Mouse (Mus musculus) limb, embryonic 10.5 days (tissue): ENCODE results near the gene Gdpd3. TPM values are rescaled to one million over a fixed set of nuclear protein-coding genes. Genes with fewer than 3 reads are reported as not detected.
"Not testable (repeated sequence)": the region's sequence is repeated elsewhere in the genome, so short reads cannot be mapped to it uniquely, and the experiment has no call there.

Experiments used
- DNase-seq: peaks from one replicate; pipeline ENCODE4 v3.0.0-alpha.2; 2017; ENCODE audit warnings: low spot score
- H3K27ac ChIP-seq: fragments of 300-500 bp; sonication (generic); 2 replicates; pipeline ENCODE4 v1.5.1; 2016; ENCODE audit warnings: mild to moderate bottlenecking
- H3K27me3 ChIP-seq: fragments of 300-500 bp; sonication (generic); 2 replicates; pipeline ENCODE4 v1.6.1; 2016; ENCODE audit warnings: low read depth, mild to moderate bottlenecking; ENCODE audit not compliant: poor library complexity, severe bottlenecking
- H3K36me3 ChIP-seq: fragments of 300-500 bp; sonication (generic); 2 replicates; pipeline ENCODE4 v1.6.1; 2016; ENCODE audit warnings: mild to moderate bottlenecking, moderate library complexity
- H3K4me1 ChIP-seq: fragments of 300-500 bp; sonication (generic); 2 replicates; pipeline ENCODE4 v1.6.1; 2016
- H3K4me3 ChIP-seq: fragments of 300-500 bp; sonication (generic); 2 replicates; pipeline ENCODE4 v1.5.1; 2016; ENCODE audit warnings: mild to moderate bottlenecking, moderate library complexity
- H3K9me3 ChIP-seq: fragments of 300-500 bp; sonication (generic); replicated peaks from 2 replicates; pipeline ENCODE4 v1.6.1; 2016; ENCODE audit warnings: mild to moderate bottlenecking
- WGBS: fragments of 180-500 bp; shearing (Covaris S2); methylation state at CpG from one replicate; pipeline ENCODE4 v1.1.7; 2016; 5-methylcytosine and 5-hydroxymethylcytosine counted together
- polyA plus RNA-seq: library from polyadenylated mRNA; unstranded; fragments of >200 nt; fragmentation: Nextera tagmentation; extraction: Ambion mirVana; gene quantifications from 2 replicates; pipeline ENCODE4 v1.2.1, GENCODE M21; 2016

Gene Gdpd3
- polyA plus RNA-seq, 1 experiment from 2014 or later, result 1.5 TPM

DNA sequence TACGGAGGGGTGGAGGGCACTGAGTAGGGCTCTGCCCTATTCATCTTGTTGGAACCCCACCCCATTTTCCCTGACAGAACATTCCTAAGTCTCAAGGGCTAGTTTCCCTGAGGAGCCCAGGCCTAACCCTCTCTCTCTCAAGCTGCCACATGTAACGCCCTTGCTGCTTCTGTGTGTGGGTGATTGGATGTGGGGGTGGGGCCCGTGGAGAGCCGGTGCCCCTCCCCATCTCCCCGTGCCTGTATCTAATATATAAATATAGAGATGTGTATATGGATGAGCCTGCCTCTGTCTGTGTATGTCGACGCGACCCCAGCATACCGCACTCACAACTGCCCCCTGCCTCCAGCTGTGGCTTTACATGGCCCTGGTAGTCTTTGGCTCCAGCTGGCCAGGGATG is 594 bp upstream of the Gdpd3 start:
- H3K9me3 ChIP-seq, result no peaks in the 10 kb centered on the region
- H3K36me3 ChIP-seq, result peaks cover 95% of the 10 kb centered on the region
- H3K4me1 ChIP-seq, result peaks cover 25% of the 10 kb centered on the region
- H3K4me3 ChIP-seq, result no peak overlapping the region
- DNase-seq, result no peak
- no peaks in the 10 kb centered on the region for H3K27me3 ChIP-seq
- WGBS, result 91% methylated on average over 9 of the region's 9 CpGs
- H3K27ac ChIP-seq, result no peak overlapping the region

DNA sequence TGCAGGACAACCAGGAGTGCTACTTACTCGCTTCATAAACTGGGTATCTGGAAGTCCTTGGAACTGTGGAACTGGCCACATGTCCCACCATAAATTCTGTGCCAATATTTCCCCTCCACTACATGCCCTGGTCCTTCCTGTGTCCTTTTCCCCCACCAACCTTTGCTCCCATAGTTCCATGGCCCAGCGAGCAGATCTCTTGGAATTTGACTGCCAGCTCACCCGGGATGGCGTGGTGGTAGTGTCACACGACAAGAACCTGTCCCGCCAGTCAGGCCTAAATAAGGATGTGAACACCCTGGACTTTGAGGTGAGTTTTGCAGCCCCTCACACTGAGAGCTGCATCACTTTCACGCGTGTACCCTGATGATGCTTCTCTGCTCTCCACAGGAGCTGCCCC is 867 bp downstream of the Gdpd3 start:
- Histone ChIP-seq H3K4me1 (peaks cover 12% of the 10 kb centered on the region), H3K36me3 (peaks cover 96% of the 10 kb centered on the region), H3K4me3 (no peak overlapping the region), H3K27me3 (no peaks in the 10 kb centered on the region), H3K9me3 (no peaks in the 10 kb centered on the region), H3K27ac (no peak overlapping the region)
- no peak for DNase-seq
- 91% methylated on average over 8 of the region's 8 CpGs for whole genome bisulfite sequencing

DNA sequence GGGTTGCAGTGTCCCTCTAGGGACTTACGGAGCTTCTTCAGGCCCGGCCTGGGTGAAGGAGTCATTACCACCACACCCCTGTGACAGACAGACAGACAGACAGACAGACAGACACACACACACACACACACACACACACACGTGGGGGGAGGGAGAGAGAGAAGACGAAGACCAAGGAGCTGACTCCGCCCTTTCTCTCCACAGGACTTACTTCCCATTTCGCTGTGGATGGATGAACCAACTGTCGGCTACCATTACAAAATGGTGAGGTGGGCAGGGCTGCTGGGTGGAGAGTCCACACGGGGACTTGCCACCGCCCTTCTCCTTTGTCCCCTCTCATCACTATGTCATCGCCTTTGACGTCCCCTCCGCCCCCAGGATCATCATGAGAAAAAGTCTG is 4.7 kb downstream of the Gdpd3 start:
- WGBS, result 88% methylated on average over 12 of the region's 12 CpGs
- Histone ChIP-seq H3K27ac (no peak overlapping the region), H3K4me3 (no peak overlapping the region), H3K9me3 (no peaks in the 10 kb centered on the region), H3K36me3 (peaks cover 79% of the 10 kb centered on the region), H3K27me3 (no peaks in the 10 kb centered on the region), H3K4me1 (peaks cover 5% of the 10 kb centered on the region)
- DNase-seq, result no peak

GRCm38 (mm10) chr7:126773351-126773750 is 7.2 kb downstream of the Gdpd3 start:
- peaks cover 57% of the 10 kb centered on the region for H3K36me3 ChIP-seq
- H3K27ac ChIP-seq, result no peak overlapping the region
- H3K4me3 ChIP-seq, result no peak overlapping the region
- DNase-seq, result no peak
- WGBS, result 65% methylated on average over 2 of the region's 2 CpGs
- peaks cover 30% of the 10 kb centered on the region for H3K4me1 ChIP-seq
- no peaks in the 10 kb centered on the region for H3K9me3 ChIP-seq
- H3K27me3 ChIP-seq, result no peaks in the 10 kb centered on the region

DNA sequence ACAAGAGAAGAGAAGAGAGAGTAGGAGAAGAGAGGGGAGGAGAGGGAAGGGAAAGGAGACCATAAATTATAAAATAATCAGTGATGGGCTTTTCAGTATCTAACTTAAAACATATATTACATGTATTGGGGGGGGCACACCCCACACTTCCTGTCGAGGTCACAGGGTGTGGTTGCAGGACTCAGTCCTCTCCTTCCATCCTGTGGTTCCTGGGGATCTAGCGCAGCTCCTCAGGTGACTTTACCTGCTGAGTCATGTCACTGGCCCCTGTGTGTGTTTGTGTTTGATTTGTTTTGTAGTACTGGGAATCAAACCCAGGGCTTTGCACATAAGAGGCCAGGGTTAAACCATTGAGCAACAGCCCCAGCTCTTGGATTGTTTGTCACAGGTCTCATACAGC is 8.3 kb downstream of the Gdpd3 start:
- Histone ChIP-seq H3K27me3 (no peaks in the 10 kb centered on the region), H3K36me3 (peaks cover 53% of the 10 kb centered on the region), H3K4me1 (peaks cover 34% of the 10 kb centered on the region), H3K27ac (no peak overlapping the region), H3K9me3 (no peaks in the 10 kb centered on the region), H3K4me3 (no peak overlapping the region)
- WGBS, result 81% methylated on average over 2 of the region's 2 CpGs
- no peak for DNase-seq

GRCm38 (mm10) chr7:126775185-126775977 is 9.2 kb downstream of the Gdpd3 start:
- peaks cover 43% of the 10 kb centered on the region for H3K4me1 ChIP-seq
- H3K4me3 ChIP-seq, result peak overlapping the region; percentile 88; the same call in 1 of the 2 replicates
- WGBS, result 89% methylated on average over 10 of the region's 10 CpGs
- no peaks in the 10 kb centered on the region for H3K9me3 ChIP-seq
- H3K27ac ChIP-seq, result peak overlapping the region; percentile 96
- no peak for DNase-seq
- peaks cover 44% of the 10 kb centered on the region for H3K36me3 ChIP-seq
- H3K27me3 ChIP-seq, result no peaks in the 10 kb centered on the region

- 67% methylated on average over 3 of the region's 3 CpGs for WGBS
- Histone ChIP-seq H3K36me3 (peaks cover 39% of the 10 kb centered on the region), H3K9me3 (no peaks in the 10 kb centered on the region), H3K27me3 (no peaks in the 10 kb centered on the region), H3K27ac (peak overlapping the region; percentile 96), H3K4me3 (peak overlapping the region; percentile 88), H3K4me1 (peaks cover 48% of the 10 kb centered on the region)
- DNase-seq, result no peak
These were observed 9.8 kb downstream of the Gdpd3 start for GRCm38 (mm10) chr7:126775978-126776234.

- peaks cover 33% of the 10 kb centered on the region for H3K36me3 ChIP-seq
- peak within 1 kb of the TSS; percentile 88 for H3K4me3 ChIP-seq
- DNase-seq, result peak; percentile 93
- peaks cover 55% of the 10 kb centered on the region for H3K4me1 ChIP-seq
- H3K27ac ChIP-seq, result peak within 1 kb of the TSS; percentile 96
- H3K9me3 ChIP-seq, result no peaks in the 10 kb centered on the region
- under 1% methylated on average over 36 of the region's 37 CpGs for WGBS
- no peaks in the 10 kb centered on the region for H3K27me3 ChIP-seq
These were observed 10.5 kb downstream of the Gdpd3 start, which contains the start of gene Ypel3 for GRCm38 (mm10) chr7:126776598-126777057. Ypel3 (plus strand) TSS chr7:126776955.

DNA sequence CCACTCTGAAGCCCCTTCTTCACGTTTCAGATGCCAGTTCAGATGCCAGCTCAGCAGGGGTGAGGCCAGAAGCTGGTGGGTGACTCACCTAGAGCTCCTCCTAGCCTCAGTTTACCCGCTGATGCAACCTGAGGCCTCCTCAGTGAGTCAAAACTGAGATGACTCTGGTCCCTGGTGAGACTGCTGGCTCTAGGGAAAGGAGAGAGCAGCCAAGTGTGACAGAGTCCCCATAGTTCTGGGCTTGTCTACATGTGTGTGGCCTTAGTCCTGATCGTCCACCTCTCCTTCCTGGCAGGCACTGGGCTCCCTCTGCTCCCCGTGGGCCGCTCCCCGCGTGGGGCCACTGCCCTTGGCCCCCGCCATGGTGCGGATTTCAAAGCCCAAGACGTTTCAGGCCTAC is 11.3 kb downstream of the Gdpd3 start:
- H3K4me1 ChIP-seq, result peaks cover 63% of the 10 kb centered on the region
- H3K4me3 ChIP-seq, result peak overlapping the region; percentile 88
- H3K36me3 ChIP-seq, result peaks cover 26% of the 10 kb centered on the region
- H3K27me3 ChIP-seq, result no peaks in the 10 kb centered on the region
- DNase-seq, result no peak
- H3K9me3 ChIP-seq, result no peaks in the 10 kb centered on the region
- peak overlapping the region; percentile 96 for H3K27ac ChIP-seq
- 47% methylated on average over 10 of the region's 10 CpGs for WGBS

DNA sequence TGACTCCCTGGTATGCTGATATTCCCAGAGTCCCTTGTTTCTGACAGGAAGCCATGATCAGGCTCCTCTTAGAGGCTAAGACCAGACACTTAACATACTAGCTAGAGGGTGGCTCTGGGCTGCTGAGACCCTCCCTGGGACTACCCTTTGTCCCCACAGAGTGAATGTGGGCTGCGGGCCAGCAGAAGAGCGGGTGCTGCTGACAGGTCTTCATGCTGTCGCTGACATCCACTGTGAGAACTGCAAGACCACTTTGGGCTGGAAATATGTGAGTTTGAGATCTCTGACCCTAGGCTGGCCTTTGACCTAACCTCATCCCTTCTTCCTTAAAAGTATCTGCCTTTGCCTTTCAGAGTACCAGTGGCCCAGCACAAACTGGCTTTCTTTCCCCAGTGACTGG is 12.0 kb downstream of the Gdpd3 start:
- peaks cover 26% of the 10 kb centered on the region for H3K36me3 ChIP-seq
- H3K27me3 ChIP-seq, result no peaks in the 10 kb centered on the region
- peaks cover 70% of the 10 kb centered on the region for H3K4me1 ChIP-seq
- H3K27ac ChIP-seq, result peak overlapping the region; percentile 96; the same call in 1 of the 2 replicates
- 88% methylated on average over 3 of the region's 3 CpGs for WGBS
- DNase-seq, result no peak
- H3K9me3 ChIP-seq, result no peaks in the 10 kb centered on the region
- H3K4me3 ChIP-seq, result peak overlapping the region; percentile 88; the same call in 1 of the 2 replicates

- Histone ChIP-seq H3K36me3 (peaks cover 28% of the 10 kb centered on the region), H3K4me1 (peaks cover 71% of the 10 kb centered on the region)
- not testable (repeated sequence) for H3K27me3 ChIP-seq, H3K4me3 ChIP-seq, H3K27ac ChIP-seq, DNase-seq, H3K9me3 ChIP-seq
- 90% methylated on average over 7 of the region's 7 CpGs for WGBS
These were observed 13.0 kb downstream of the Gdpd3 start for GRCm38 (mm10) chr7:126779101-126779500.

GRCm38 (mm10) chr7:126779983-126780970 is 14.1 kb downstream of the Gdpd3 start:
- WGBS, result under 1% methylated on average over 21 of the region's 21 CpGs
- H3K4me1 ChIP-seq, result peaks cover 71% of the 10 kb centered on the region
- H3K9me3 ChIP-seq, result no peaks in the 10 kb centered on the region
- peak overlapping the region; percentile 57 for H3K4me3 ChIP-seq
- peak; percentile 97 for DNase-seq
- no peaks in the 10 kb centered on the region for H3K27me3 ChIP-seq
- peak overlapping the region; percentile 82 for H3K27ac ChIP-seq
- peaks cover 39% of the 10 kb centered on the region for H3K36me3 ChIP-seq
